Mouse (Mus musculus) heart, postnatal 0 days (tissue): ENCODE measurements at regions not wholly inside any gene's neighbourhood (a gene's known extent, or its start where the extent isn't known, plus 50 kb on each side); places are given as distances from the start of the nearest gene placed in this dataset.

Experiments used
- CTCF ChIP-seq: IDR thresholded peaks from 2 replicates; pipeline ENCODE4 v1.5.1; 2016; ENCODE audit warnings: antibody characterized with exemption, control low read depth, low read depth
- EP300 ChIP-seq: IDR thresholded peaks from 2 replicates; pipeline ENCODE4 v1.6.1; 2016; ENCODE audit warnings: antibody characterized with exemption, low read depth

GRCm38 (mm10) chr2:166412031-166412858 lies 256.8 kb upstream of the Sulf2 start:
- TF ChIP-seq CTCF (no peak), EP300 (0 out of 2 replicates have a peak, but pooled peaks have one; percentile 36)
